Mouse (Mus musculus) cerebellum, postnatal 25 days (tissue): ENCODE results near the gene A930018P22Rik.
"Not testable (repeated sequence)": the region's sequence is repeated elsewhere in the genome, so short reads cannot be mapped to it uniquely, and the experiment has no call there.

Experiments
- DNase-seq, 2 experiments: peaks; one replicate each; pipeline ENCODE4 v3.0.0; 2021; ENCODE audit warnings: mixed read lengths in 2 of 2

A930018P22Rik gene

GRCm38 (mm10) chr2:104122505-104123378 lies at the start of gene A930018P22Rik:
TSS of gene A930018P22Rik (plus strand) at chr2:104122769.
- peak; percentile 86 to 93 for DNase-seq

- not testable (repeated sequence) for DNase-seq
Measured at GRCm38 (mm10) chr2:104078285-104078684, 44.3 kb upstream of the A930018P22Rik start.

- not testable (repeated sequence) for DNase-seq
Measured at GRCm38 (mm10) chr2:104081436-104082050, 41.0 kb upstream of the A930018P22Rik start.

- DNase-seq = no peak
Measured at GRCm38 (mm10) chr2:104082474-104082873, 40.1 kb upstream of the A930018P22Rik start.

GRCm38 (mm10) chr2:104084027-104084426 lies 38.5 kb upstream of the A930018P22Rik start:
- DNase-seq = not testable (repeated sequence)

- DNase-seq = not testable (repeated sequence)
Measured at GRCm38 (mm10) chr2:104087562-104087961, 35.0 kb upstream of the A930018P22Rik start.

- no peak for DNase-seq
Measured at GRCm38 (mm10) chr2:104093305-104093704, 29.3 kb upstream of the A930018P22Rik start.

GRCm38 (mm10) chr2:104095741-104096213 lies 26.8 kb upstream of the A930018P22Rik start, which contains the start of gene Cd59a:
TSS of gene Cd59a (plus strand) at chr2:104095801.
- DNase-seq = peak; percentile 65 to 78

GRCm38 (mm10) chr2:104096256-104096655 lies 26.3 kb upstream of the A930018P22Rik start:
- DNase-seq = no peak

- not testable (repeated sequence) for DNase-seq
Measured at GRCm38 (mm10) chr2:104096796-104097195, 25.8 kb upstream of the A930018P22Rik start.

- not testable (repeated sequence) for DNase-seq
Measured at GRCm38 (mm10) chr2:104097396-104097795, 25.2 kb upstream of the A930018P22Rik start.

- DNase-seq = no peak
Measured at GRCm38 (mm10) chr2:104098529-104099230, 23.9 kb upstream of the A930018P22Rik start.

- DNase-seq = no peak
Measured at GRCm38 (mm10) chr2:104099231-104099585, 23.4 kb upstream of the A930018P22Rik start.

GRCm38 (mm10) chr2:104099946-104100345 lies 22.6 kb upstream of the A930018P22Rik start:
- DNase-seq = no peak

- DNase-seq = no peak
Measured at GRCm38 (mm10) chr2:104104800-104105199, 17.8 kb upstream of the A930018P22Rik start.

- DNase-seq = not testable (repeated sequence)
Measured at GRCm38 (mm10) chr2:104109021-104109420, 13.5 kb upstream of the A930018P22Rik start.

GRCm38 (mm10) chr2:104109528-104109927 lies 13.0 kb upstream of the A930018P22Rik start:
- no peak for DNase-seq

- no peak for DNase-seq
Measured at GRCm38 (mm10) chr2:104110031-104110430, 12.5 kb upstream of the A930018P22Rik start.

GRCm38 (mm10) chr2:104111170-104111797 lies 11.3 kb upstream of the A930018P22Rik start:
- DNase-seq = not testable (repeated sequence)

- not testable (repeated sequence) for DNase-seq
Measured at GRCm38 (mm10) chr2:104113563-104113962, 9.0 kb upstream of the A930018P22Rik start.

GRCm38 (mm10) chr2:104114898-104115297 lies 7.7 kb upstream of the A930018P22Rik start:
- DNase-seq = no peak

- not testable (repeated sequence) for DNase-seq
Measured at GRCm38 (mm10) chr2:104117173-104117572, 5.4 kb upstream of the A930018P22Rik start.
